Mouse (Mus musculus) embryonic facial prominence, embryonic 11.5 days (tissue): ENCODE results near the gene Mapkapk5. TPM values are rescaled to one million over a fixed set of nuclear protein-coding genes. Genes with fewer than 3 reads are reported as not detected.

Source experiments
- ATAC-seq: fragments of 200-750 bp; cut with Nextera tagmentation; replicated peaks from 2 replicates; pipeline ENCODE4 v1.8.0; 2017; ENCODE audit warnings: low read depth; ENCODE audit not compliant: insufficient number of reproducible peaks, low FRiP score, low TSS enrichment
- DNase-seq: peaks from one replicate; pipeline ENCODE4 v3.0.0-alpha.2; 2015; ENCODE audit warnings: low spot score
- H3K27ac ChIP-seq: fragments of 300-500 bp; sonication (generic); replicated peaks from 2 replicates; pipeline ENCODE4 v1.5.1; 2014; ENCODE audit warnings: mild to moderate bottlenecking, low read depth, low read length, control low read depth
- H3K27me3 ChIP-seq: fragments of 300-500 bp; sonication (generic); 2 replicates; pipeline ENCODE4 v1.6.1; 2014; ENCODE audit warnings: mild to moderate bottlenecking, low read length, moderate library complexity, mixed read lengths; ENCODE audit not compliant: control insufficient read depth, insufficient read depth
- H3K36me3 ChIP-seq: fragments of 300-500 bp; sonication (generic); replicated peaks from 2 replicates; pipeline ENCODE4 v1.6.1; 2014; ENCODE audit warnings: low read depth, mild to moderate bottlenecking, low read length, moderate library complexity, mixed read lengths; ENCODE audit not compliant: control insufficient read depth, insufficient read depth
- H3K4me1 ChIP-seq: fragments of 300-500 bp; sonication (generic); 2 replicates; pipeline ENCODE4 v1.6.1; 2014; ENCODE audit warnings: low read length, mixed read lengths; ENCODE audit not compliant: control insufficient read depth, insufficient read depth
- H3K4me2 ChIP-seq: fragments of 300-500 bp; sonication (generic); 2 replicates; pipeline ENCODE4 v1.6.1; 2014; ENCODE audit warnings: low read depth, mild to moderate bottlenecking, control low read depth, low read length, moderate library complexity
- H3K4me3 ChIP-seq: fragments of 300-500 bp; sonication (generic); 2 replicates; pipeline ENCODE4 v1.5.1; 2014; ENCODE audit warnings: low read depth, low read length, control low read depth
- H3K9ac ChIP-seq: fragments of 300-500 bp; sonication (generic); replicated peaks from 2 replicates; pipeline ENCODE4 v1.6.1; 2014; ENCODE audit warnings: mild to moderate bottlenecking, control low read depth, low read length
- H3K9me3 ChIP-seq: fragments of 300-500 bp; sonication (generic); replicated peaks from 2 replicates; pipeline ENCODE4 v1.6.1; 2016; ENCODE audit warnings: mild to moderate bottlenecking, low read length, inconsistent platforms, mixed read lengths; ENCODE audit not compliant: control insufficient read depth
- WGBS: fragments of 180-500 bp; shearing (Covaris S2); extraction: QIAGEN DNeasy Blood & Tissue Kit; methylation state at CpG from one replicate; pipeline ENCODE4 v1.1.7; 2014; 5-methylcytosine and 5-hydroxymethylcytosine counted together
- polyA plus RNA-seq: library from polyadenylated mRNA; unstranded; fragments of >200 nt; fragmentation: Nextera tagmentation; extraction: Ambion mirVana; gene quantifications from 2 replicates; pipeline ENCODE4 v1.2.1, GENCODE M21; 2014

Mapkapk5 gene
- polyA plus RNA-seq, 1 experiment from 2014 or later = 57.1 TPM

GRCm38 (mm10) chr5:121546530-121546895 is 808 bp upstream of the Mapkapk5 start:
- Histone ChIP-seq H3K4me2 (peak overlapping the region; percentile 45), H3K27ac (peak overlapping the region; percentile 89; the same call in 1 of the 2 replicates), H3K4me1 (no peaks in the 10 kb centered on the region), H3K27me3 (no peaks in the 10 kb centered on the region), H3K9ac (peak overlapping the region; percentile 80), H3K9me3 (no peaks in the 10 kb centered on the region), H3K4me3 (peak overlapping the region; percentile 72), H3K36me3 (no peaks in the 10 kb centered on the region)
- ATAC-seq (no peak), DNase-seq (peak; percentile 67)
- WGBS = 43% methylated on average over 6 of the region's 6 CpGs

GRCm38 (mm10) chr5:121544910-121545792 is 554 bp downstream of the Mapkapk5 start, which contains the start of the genes Adam1a and Gm42878:
Gene Adam1a (minus strand): TSS chr5:121545482.
Gene Gm42878 (minus strand): TSS chr5:121545482.
- 1% methylated on average over 58 of the region's 97 CpGs for WGBS
- H3K4me2 ChIP-seq = peak within 1 kb of the TSS; percentile 87

GRCm38 (mm10) chr5:121543370-121543769 is 2.3 kb downstream of the Mapkapk5 start:
- no peaks in the 10 kb centered on the region for H3K9me3 ChIP-seq
- H3K4me1 ChIP-seq = no peaks in the 10 kb centered on the region
- H3K9ac ChIP-seq = no peak overlapping the region
- no peak for ATAC-seq
- H3K36me3 ChIP-seq = no peaks in the 10 kb centered on the region
- H3K27ac ChIP-seq = no peak overlapping the region
- no peak overlapping the region for H3K4me3 ChIP-seq
- H3K27me3 ChIP-seq = no peaks in the 10 kb centered on the region
- 83% methylated on average over 3 of the region's 3 CpGs for WGBS
- no peak overlapping the region for H3K4me2 ChIP-seq
- no peak for DNase-seq

More at GRCm38 (mm10) chr5:121544910-121545792, 554 bp downstream of the Mapkapk5 start, which contains the start of the genes Adam1a and Gm42878:
- Histone ChIP-seq H3K9ac (peak within 1 kb of the TSS; percentile 80), H3K27ac (peak within 1 kb of the TSS; percentile 89), H3K9me3 (no peaks in the 10 kb centered on the region), H3K27me3 (no peaks in the 10 kb centered on the region), H3K4me1 (no peaks in the 10 kb centered on the region), H3K4me3 (peak within 1 kb of the TSS; percentile 72), H3K36me3 (no peaks in the 10 kb centered on the region)
- ATAC-seq = peak; percentile 49; the same call in 1 of the 2 replicates
- DNase-seq = peak; percentile 37

GRCm38 (mm10) chr5:121541235-121541634 is 4.5 kb downstream of the Mapkapk5 start:
- H3K27me3 ChIP-seq = no peaks in the 10 kb centered on the region

GRCm38 (mm10) chr5:121540066-121540465 is 5.6 kb downstream of the Mapkapk5 start:
- DNase-seq (no peak), ATAC-seq (no peak)
- no peak overlapping the region for H3K4me2 ChIP-seq
- no peaks in the 10 kb centered on the region; the same call in 1 of the 2 replicates for H3K36me3 ChIP-seq
- no peak overlapping the region for H3K9ac ChIP-seq
- no peak overlapping the region for H3K4me3 ChIP-seq
- WGBS = 88% methylated on average over 5 of the region's 5 CpGs
- no peaks in the 10 kb centered on the region for H3K4me1 ChIP-seq
- no peak overlapping the region for H3K27ac ChIP-seq
- no peaks in the 10 kb centered on the region for H3K27me3 ChIP-seq
- no peaks in the 10 kb centered on the region for H3K9me3 ChIP-seq

More at GRCm38 (mm10) chr5:121541235-121541634, 4.5 kb downstream of the Mapkapk5 start:
- WGBS = 88% methylated on average over 7 of the region's 7 CpGs
- H3K4me3 ChIP-seq = no peak overlapping the region
- H3K36me3 ChIP-seq = no peaks in the 10 kb centered on the region
- H3K9me3 ChIP-seq = no peaks in the 10 kb centered on the region
- H3K9ac ChIP-seq = no peak overlapping the region
- no peak for ATAC-seq
- H3K4me2 ChIP-seq = no peak overlapping the region
- no peak for DNase-seq
- H3K4me1 ChIP-seq = no peaks in the 10 kb centered on the region
- no peak overlapping the region for H3K27ac ChIP-seq

GRCm38 (mm10) chr5:121537588-121537987 is 8.1 kb downstream of the Mapkapk5 start:
- H3K4me2 ChIP-seq = no peak overlapping the region
- no peaks in the 10 kb centered on the region; the same call in 1 of the 2 replicates for H3K36me3 ChIP-seq
- H3K9me3 ChIP-seq = no peaks in the 10 kb centered on the region
- H3K9ac ChIP-seq = no peak overlapping the region
- ATAC-seq (no peak), DNase-seq (no peak)
- WGBS = 87% methylated on average over 2 of the region's 2 CpGs
- H3K27ac ChIP-seq = no peak overlapping the region
- no peaks in the 10 kb centered on the region for H3K27me3 ChIP-seq
- no peak overlapping the region for H3K4me3 ChIP-seq
- H3K4me1 ChIP-seq = no peaks in the 10 kb centered on the region

- no peaks in the 10 kb centered on the region for H3K9me3 ChIP-seq
- H3K9ac ChIP-seq = no peak overlapping the region
- no peaks in the 10 kb centered on the region for H3K4me1 ChIP-seq
- ATAC-seq (no peak), DNase-seq (no peak)
- no peaks in the 10 kb centered on the region; the same call in none of the 2 replicates for H3K36me3 ChIP-seq
- H3K4me2 ChIP-seq = no peak overlapping the region
- H3K27ac ChIP-seq = no peak overlapping the region
- no peak overlapping the region for H3K4me3 ChIP-seq
- H3K27me3 ChIP-seq = no peaks in the 10 kb centered on the region
- WGBS = 69% methylated on average over 7 of the region's 7 CpGs
These were observed 8.7 kb downstream of the Mapkapk5 start for GRCm38 (mm10) chr5:121536921-121537555.

- no peak overlapping the region for H3K4me3 ChIP-seq
- DNase-seq = no peak
- H3K9me3 ChIP-seq = no peaks in the 10 kb centered on the region
- H3K27ac ChIP-seq = no peak overlapping the region
- no peaks in the 10 kb centered on the region for H3K27me3 ChIP-seq
- peaks cover 9% of the 10 kb centered on the region for H3K36me3 ChIP-seq
- no peak overlapping the region for H3K4me2 ChIP-seq
- no peak for ATAC-seq
- no peak overlapping the region for H3K9ac ChIP-seq
- WGBS = 96% methylated on average over 3 of the region's 3 CpGs
- no peaks in the 10 kb centered on the region for H3K4me1 ChIP-seq
These were observed 10.6 kb downstream of the Mapkapk5 start for GRCm38 (mm10) chr5:121535116-121535515.
